Mouse (Mus musculus) bone marrow macrophage, adult 2 months (primary cell): ENCODE measurements around the gene Tas2r124.

Experiments used
- CTCF ChIP-seq: IDR thresholded peaks from 2 replicates; pipeline ENCODE4 v1.5.1; 2012; ENCODE audit warnings: low read depth, mild to moderate bottlenecking, low read length, moderate library complexity
- POLR2A ChIP-seq: IDR thresholded peaks from 2 replicates; pipeline ENCODE4 v1.6.1; 2012; ENCODE audit warnings: mild to moderate bottlenecking, low read depth, low read length, borderline replicate concordance

- no peak for TF ChIP-seq CTCF
- no peak for TF ChIP-seq POLR2A
These were observed 4.3 kb upstream of the Tas2r124 start for GRCm38 (mm10) chr6:132750206-132750605.
